Mouse (Mus musculus): ENCODE measurements at regions not wholly inside any gene's neighbourhood (a gene's known extent, or its start where the extent isn't known, plus 50 kb on each side); places are given as distances from the start of the nearest gene placed in this dataset.
A peak's percentile ranks its signal among the peaks of the same experiment; 100 is the strongest.
"Not testable (repeated sequence)": the region's sequence is repeated elsewhere in the genome, so short reads cannot be mapped to it uniquely, and the experiment has no call there.

GRCm38 (mm10) chr11:7827402-7827801, 613.7 kb upstream of the Igfbp3 start:
- intact Hi-C loops (cut with DNase I), result no loop called here
- no peak for DNase-seq

DNA sequence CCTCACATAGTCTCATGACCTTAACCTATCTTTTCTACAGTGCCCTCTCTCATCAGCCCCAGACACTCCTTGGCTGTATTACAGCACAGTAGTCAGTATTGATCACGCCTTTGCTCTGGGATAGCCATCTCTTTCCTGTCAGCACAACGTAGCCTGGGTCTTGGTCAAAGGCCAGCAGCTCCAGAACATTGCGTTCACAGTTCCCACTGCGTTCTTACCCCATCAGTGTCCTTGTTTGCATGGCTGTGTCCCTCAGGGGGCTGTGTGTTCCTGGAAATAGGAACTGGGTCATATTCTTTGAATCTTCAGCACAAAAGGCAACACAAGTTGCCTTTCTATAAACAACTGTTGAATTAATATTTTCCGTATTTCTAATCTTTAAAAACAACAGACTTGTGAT, 602.0 kb upstream of the Igfbp3 start:
- peak; percentile 39 to 67 for DNase-seq
- intact Hi-C loops (cut with DNase I), result no loop called here

GRCm38 (mm10) chr11:7814556-7814955, 600.8 kb upstream of the Igfbp3 start:
- intact Hi-C loops (cut with DNase I), result no loop called here
- DNase-seq, result no peak

- intact Hi-C loops (cut with DNase I), result no loop called here
Observed at GRCm38 (mm10) chr11:7812436-7812835, 598.7 kb upstream of the Igfbp3 start.

DNA sequence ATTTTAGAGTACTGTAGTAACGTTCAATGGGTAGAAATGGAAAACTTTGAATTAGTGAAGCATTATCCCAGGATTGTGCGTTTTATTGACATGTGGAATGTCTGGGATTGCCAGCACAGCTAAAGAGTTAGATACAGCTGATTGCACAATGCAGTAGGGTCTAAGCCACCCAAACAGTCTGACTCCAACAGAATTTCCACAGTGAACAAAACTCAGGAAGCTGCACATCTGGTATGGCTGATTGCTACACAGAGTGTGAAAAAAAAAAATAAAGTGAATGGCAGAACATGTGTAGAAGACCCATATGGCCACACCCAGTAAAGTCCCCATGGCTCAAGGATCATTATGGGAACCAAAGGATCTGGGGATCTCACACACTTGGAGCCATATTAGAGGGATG, 596.0 kb upstream of the Igfbp3 start:
- intact Hi-C loops (cut with DNase I), result no loop called here
- no peak for DNase-seq

More at GRCm38 (mm10) chr11:7812436-7812835, 598.7 kb upstream of the Igfbp3 start:
- no peak for DNase-seq

GRCm38 (mm10) chr11:7796373-7796772, 582.6 kb upstream of the Igfbp3 start:
- no peak for DNase-seq
- intact Hi-C loops (cut with DNase I), result no loop called here

DNA sequence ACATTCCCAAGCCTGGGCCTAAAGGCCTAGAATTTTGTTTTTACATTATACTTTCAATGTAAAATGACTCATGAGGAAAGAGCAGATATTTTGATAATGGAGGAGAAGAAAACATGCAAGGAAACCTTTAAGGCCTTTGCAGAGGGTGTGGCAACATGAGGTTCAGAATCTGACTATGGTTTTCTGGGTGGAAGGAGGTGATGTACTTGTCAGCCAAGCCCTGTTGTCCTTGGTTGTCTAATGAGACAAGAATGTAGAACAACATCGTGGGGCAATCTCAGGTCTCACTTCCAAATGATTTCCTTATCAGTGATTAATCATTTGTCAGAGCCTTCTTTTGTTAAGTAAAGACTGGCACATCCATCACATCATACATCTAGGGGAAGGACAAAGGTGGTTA, 580.5 kb upstream of the Igfbp3 start:
- intact Hi-C loops (cut with DNase I), result no loop called here
- DNase-seq, result no peak

DNA sequence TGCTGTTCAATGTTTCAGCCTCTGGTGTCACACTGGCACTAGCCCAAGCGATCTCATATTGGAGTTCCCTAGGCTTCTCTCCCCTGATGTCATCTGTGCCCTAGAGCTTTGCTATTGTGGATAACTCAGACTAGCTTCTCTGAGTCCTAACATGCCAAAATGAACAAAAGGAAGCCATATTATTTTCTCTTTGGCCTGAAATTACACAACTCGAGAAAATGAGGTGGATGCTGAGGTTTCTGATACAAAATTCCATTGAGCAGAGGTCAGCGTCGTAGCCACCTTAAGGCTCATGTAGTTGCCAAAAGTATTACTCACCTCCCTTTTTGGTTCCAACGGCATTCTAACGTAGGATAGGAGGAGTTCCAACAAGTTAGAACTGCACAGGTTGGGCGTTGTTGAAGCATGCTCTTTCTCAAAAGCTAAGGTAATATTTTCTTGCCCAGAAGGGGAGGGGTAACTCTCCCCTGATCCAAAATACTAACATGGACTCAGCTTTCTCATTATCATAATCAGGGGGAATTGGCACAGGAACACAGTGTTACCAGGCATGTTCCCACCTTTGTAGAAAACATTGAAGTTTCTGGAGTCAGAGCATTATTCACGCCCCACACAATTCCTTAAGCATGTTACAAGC, 566.9 kb upstream of the Igfbp3 start:
- peak in 1 of 2 experiments; percentile 5 for DNase-seq
- intact Hi-C loops (cut with DNase I), result no loop called here

DNA sequence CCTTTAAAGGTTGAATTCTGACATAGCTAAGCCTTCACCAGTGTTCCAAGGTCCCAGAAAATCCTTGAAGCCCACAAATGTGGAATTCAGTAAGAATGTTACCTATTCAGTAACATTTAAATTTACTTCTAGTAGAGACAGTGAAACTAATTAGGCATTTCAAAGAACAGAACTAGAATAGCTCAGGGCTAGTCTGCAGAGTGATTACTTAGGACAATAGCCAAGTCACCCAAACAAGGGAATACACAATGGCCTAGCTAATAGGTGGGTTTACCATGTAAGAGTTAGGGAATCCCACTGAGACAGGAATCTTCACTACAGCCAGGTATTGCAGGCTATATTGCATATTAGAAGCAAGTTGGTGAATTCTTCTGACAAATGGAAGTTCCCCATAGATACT, 561.6 kb upstream of the Igfbp3 start:
- intact Hi-C loops (cut with DNase I), result not testable (repeated sequence)

DNA sequence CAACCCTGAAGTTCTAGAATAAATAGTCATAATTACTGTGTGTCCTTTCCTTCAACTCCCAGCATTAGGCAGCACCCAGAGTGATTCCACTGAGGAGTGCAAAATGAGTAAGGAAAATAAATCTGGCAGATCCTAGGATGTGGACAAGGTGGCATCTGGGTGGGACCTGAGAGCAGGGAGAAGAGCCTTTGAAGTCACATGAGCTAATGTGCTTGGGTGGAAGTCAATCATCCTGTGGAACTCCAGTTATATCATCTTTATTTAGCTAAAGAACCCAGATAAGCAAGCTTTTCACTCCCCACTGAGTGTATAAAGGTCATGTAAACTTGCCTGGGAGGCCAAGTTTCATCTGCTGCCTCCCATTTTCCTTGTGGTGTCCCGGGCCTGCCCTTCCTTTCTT, 551.6 kb upstream of the Igfbp3 start:
- no peak for DNase-seq
- intact Hi-C loops (cut with DNase I), result no loop called here

More for the DNA sequence above, 561.6 kb upstream of the Igfbp3 start:
- not testable (repeated sequence) for DNase-seq

DNA sequence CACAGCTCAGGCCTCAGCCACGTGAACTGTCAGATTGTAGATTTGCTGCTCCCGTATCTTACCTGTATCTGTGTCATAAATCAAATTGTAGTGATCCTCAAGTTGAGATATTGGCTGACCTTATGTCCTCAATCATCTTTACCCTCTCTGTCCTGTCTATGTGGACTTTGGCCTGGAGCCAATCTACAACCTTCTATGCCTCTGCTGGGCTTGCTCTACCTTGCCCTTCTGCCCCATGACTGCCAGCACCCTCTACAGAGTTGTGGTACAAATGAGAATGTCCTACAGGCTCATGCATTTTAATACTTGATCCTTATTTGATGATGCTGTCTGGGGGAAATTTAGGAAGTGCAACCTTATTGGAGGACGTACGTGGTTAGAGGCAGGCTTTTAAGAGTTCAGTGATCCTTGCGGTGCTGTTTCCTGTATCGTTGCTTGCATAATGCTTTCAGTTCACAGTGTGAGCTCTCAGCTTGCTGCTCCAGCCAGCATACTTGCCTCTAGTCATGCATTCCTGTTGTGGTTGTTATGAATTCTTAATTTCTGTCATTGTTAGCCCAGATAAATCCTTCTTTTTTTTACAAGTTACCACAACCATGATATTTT, 545.2 kb upstream of the Igfbp3 start:
- intact Hi-C loops (cut with DNase I), result no loop called here

More for the DNA sequence above, 545.2 kb upstream of the Igfbp3 start:
- DNase-seq, result no peak
